Mouse (Mus musculus): ENCODE results near the gene Slc2a1. TPM values are rescaled to one million over a fixed set of nuclear protein-coding genes. Genes with fewer than 3 reads are reported as not detected.

The Slc2a1 gene
- polyA plus RNA-seq, 1 experiment from 2014 or later, result 94.2 TPM

- H3K4me3 ChIP-seq (ENCODE audit: low read depth, low read length), result no peak overlapping the region
- 38% methylated on average over 1 of the region's 1 CpGs for WGBS
- no peak for DNase-seq (ENCODE audit: low spot score)
Measured at GRCm38 (mm10) chr4:119183525-119183924, 75.0 kb downstream of the Slc2a1 start.

GRCm38 (mm10) chr4:119185771-119186170, 77.3 kb downstream of the Slc2a1 start:
- no peaks in the 10 kb centered on the region for H3K9me3 ChIP-seq (ENCODE audit: control insufficient read depth, low read length)
- H3K36me3 ChIP-seq (ENCODE audit: control insufficient read depth, insufficient read depth, low read length), result no peaks in the 10 kb centered on the region
- ATAC-seq (ENCODE audit: low read depth) (no peak), DNase-seq (ENCODE audit: low spot score) (no peak)
- H3K9ac ChIP-seq (ENCODE audit: low read depth, low read length), result no peak overlapping the region
- no peaks in the 10 kb centered on the region for H3K4me1 ChIP-seq (ENCODE audit: control insufficient read depth, insufficient read depth, low read length)
- no peak overlapping the region for H3K27ac ChIP-seq (replicated peaks; ENCODE audit: low read depth, low read length)
- no peaks in the 10 kb centered on the region for H3K27me3 ChIP-seq (replicated peaks; ENCODE audit: control insufficient read depth, insufficient read depth, low read length)
- 82% methylated on average over 4 of the region's 4 CpGs for WGBS
- H3K4me3 ChIP-seq (ENCODE audit: low read depth, low read length), result no peak overlapping the region
- H3K4me2 ChIP-seq (ENCODE audit: low read depth, low read length), result no peak overlapping the region

More at GRCm38 (mm10) chr4:119183525-119183924, 75.0 kb downstream of the Slc2a1 start:
- no peaks in the 10 kb centered on the region for H3K9me3 ChIP-seq (ENCODE audit: control insufficient read depth, low read length)
- no peak overlapping the region for H3K4me2 ChIP-seq (ENCODE audit: low read depth, low read length)
- ATAC-seq (ENCODE audit: low read depth), result no peak
- no peak overlapping the region for H3K27ac ChIP-seq (replicated peaks; ENCODE audit: low read depth, low read length)
- no peaks in the 10 kb centered on the region for H3K27me3 ChIP-seq (replicated peaks; ENCODE audit: control insufficient read depth, insufficient read depth, low read length)
- no peaks in the 10 kb centered on the region for H3K4me1 ChIP-seq (ENCODE audit: control insufficient read depth, insufficient read depth, low read length)
- H3K36me3 ChIP-seq (ENCODE audit: control insufficient read depth, insufficient read depth, low read length), result no peaks in the 10 kb centered on the region
- no peak overlapping the region for H3K9ac ChIP-seq (ENCODE audit: low read depth, low read length)

MicroRNA genes within 50 kb of the gene (microRNA counts, 519-probe panel; counts per million panel counts)
- 1,907 counts per million, percentile 14 among the panel's probes with 10 or more counts for microRNA mmu-miR-1957

Small RNAs within 50 kb of the gene (microRNA-seq; reads per million reads assigned to microRNA genes)
- not detected for gene Mir1957a (ENCODE audit: borderline number of aligned reads)

Other genes with a start within 250 kb of the Slc2a1 start
- gene Olfr1331, start 244.1 kb upstream of the Slc2a1 start, polyA plus RNA-seq (2014; fragmentation: Nextera tagmentation; extraction: Ambion mirVana), result 0.13 TPM in 1 of 2 replicates, not detected in the other
- gene Olfr1330, start 220.1 kb upstream of the Slc2a1 start, polyA plus RNA-seq (2014; fragmentation: Nextera tagmentation; extraction: Ambion mirVana), result 0.11 TPM in 1 of 2 replicates, not detected in the other
- not detected in 2 replicates for gene Olfr1329, start 191.2 kb upstream of the Slc2a1 start, polyA plus RNA-seq (2014; fragmentation: Nextera tagmentation; extraction: Ambion mirVana)
- gene Olfr1328, start 170.1 kb upstream of the Slc2a1 start, polyA plus RNA-seq (2014; fragmentation: Nextera tagmentation; extraction: Ambion mirVana), result 0.07 TPM in 1 of 2 replicates, not detected in the other
- not detected in 2 replicates for gene Lao1, start 147.1 kb upstream of the Slc2a1 start, polyA plus RNA-seq (2014; fragmentation: Nextera tagmentation; extraction: Ambion mirVana)
- 4.0 and 5.1 TPM in 2 replicates for gene Zfp691, start 65.5 kb downstream of the Slc2a1 start, polyA plus RNA-seq (2014; fragmentation: Nextera tagmentation; extraction: Ambion mirVana)
- gene Ermap, start 81.3 kb downstream of the Slc2a1 start, polyA plus RNA-seq (2014; fragmentation: Nextera tagmentation; extraction: Ambion mirVana), result 2.2 and 2.6 TPM in 2 replicates
- gene Svbp, start 86.6 kb downstream of the Slc2a1 start, polyA plus RNA-seq (2014; fragmentation: Nextera tagmentation; extraction: Ambion mirVana), result 243 and 256 TPM in 2 replicates
- 0.21 and 0.26 TPM in 2 replicates for gene Tmem269, start 109.5 kb downstream of the Slc2a1 start, polyA plus RNA-seq (2014; fragmentation: Nextera tagmentation; extraction: Ambion mirVana)
- 28.1 and 31.4 TPM in 2 replicates for gene AU022252, start 124.0 kb downstream of the Slc2a1 start, polyA plus RNA-seq (2014; fragmentation: Nextera tagmentation; extraction: Ambion mirVana)
- 98.7 and 100 TPM in 2 replicates for gene P3h1, start 124.2 kb downstream of the Slc2a1 start, polyA plus RNA-seq (2014; fragmentation: Nextera tagmentation; extraction: Ambion mirVana)
- 0.19 and 0.38 TPM in 2 replicates for gene Cldn19, start 146.7 kb downstream of the Slc2a1 start, polyA plus RNA-seq (2014; fragmentation: Nextera tagmentation; extraction: Ambion mirVana)
- 673 and 697 TPM in 2 replicates for gene Ybx1, start 185.9 kb downstream of the Slc2a1 start, polyA plus RNA-seq (2014; fragmentation: Nextera tagmentation; extraction: Ambion mirVana)
- 84.2 and 86.6 TPM in 2 replicates for gene Ppih, start 211.8 kb downstream of the Slc2a1 start, polyA plus RNA-seq (2014; fragmentation: Nextera tagmentation; extraction: Ambion mirVana)